Mouse (Mus musculus) neural tube, embryonic 12.5 days (tissue): ENCODE measurements at regions not wholly inside any gene's neighbourhood (a gene's known extent, or its start where the extent isn't known, plus 50 kb on each side); places are given as distances from the start of the nearest gene placed in this dataset.

Experiments used
- ATAC-seq: fragments of 200-750 bp; cut with Nextera tagmentation; 2 replicates; pipeline ENCODE4 v1.8.0; 2017; ENCODE audit warnings: low read depth, mild to moderate bottlenecking, moderate TSS enrichment, moderate library complexity; ENCODE audit not compliant: low FRiP score
- H3K27ac ChIP-seq: fragments of 300-500 bp; sonication (generic); 2 replicates; pipeline ENCODE4 v1.5.1; 2016
- H3K27me3 ChIP-seq: fragments of 300-500 bp; sonication (generic); replicated peaks from 2 replicates; pipeline ENCODE4 v1.6.1; 2016; ENCODE audit warnings: mild to moderate bottlenecking
- H3K36me3 ChIP-seq: fragments of 300-500 bp; sonication (generic); 2 replicates; pipeline ENCODE4 v1.6.1; 2016; ENCODE audit warnings: mild to moderate bottlenecking
- H3K4me1 ChIP-seq: fragments of 300-500 bp; sonication (generic); 2 replicates; pipeline ENCODE4 v1.6.1; 2016
- H3K4me2 ChIP-seq: fragments of 300-500 bp; sonication (generic); replicated peaks from 2 replicates; pipeline ENCODE4 v1.6.1; 2016; ENCODE audit warnings: mild to moderate bottlenecking
- H3K4me3 ChIP-seq: fragments of 300-500 bp; sonication (generic); 2 replicates; pipeline ENCODE4 v1.5.1; 2016
- H3K9ac ChIP-seq: fragments of 300-500 bp; sonication (generic); 2 replicates; pipeline ENCODE4 v1.6.1; 2016; ENCODE audit warnings: mild to moderate bottlenecking
- H3K9me3 ChIP-seq: fragments of 300-500 bp; sonication (generic); 2 replicates; pipeline ENCODE4 v1.6.1; 2016; ENCODE audit warnings: mild to moderate bottlenecking
- WGBS: fragments of 180-500 bp; shearing (Covaris S2); methylation state at CpG from one replicate; pipeline ENCODE4 v1.1.7; 2016; 5-methylcytosine and 5-hydroxymethylcytosine counted together

- 31% methylated on average over 9 of the region's 9 CpGs for WGBS
- no peaks in the 10 kb centered on the region for H3K9me3 ChIP-seq
These were observed 62.0 kb upstream of the Egflam start for GRCm38 (mm10) chr15:7459992-7460820.

GRCm38 (mm10) chr15:7462549-7462948 lies 64.4 kb upstream of the Egflam start:
- H3K4me2 ChIP-seq: no peak overlapping the region
- no peak overlapping the region for H3K9ac ChIP-seq
- ATAC-seq: no peak
- H3K27ac ChIP-seq: no peak overlapping the region
- no peaks in the 10 kb centered on the region for H3K27me3 ChIP-seq
- no peak overlapping the region for H3K4me3 ChIP-seq
- H3K4me1 ChIP-seq: no peaks in the 10 kb centered on the region
- no peaks in the 10 kb centered on the region for H3K9me3 ChIP-seq
- WGBS: 79% methylated on average over 18 of the region's 18 CpGs
- no peaks in the 10 kb centered on the region for H3K36me3 ChIP-seq

More at GRCm38 (mm10) chr15:7459992-7460820, 62.0 kb upstream of the Egflam start:
- Histone ChIP-seq H3K9ac (no peak overlapping the region), H3K36me3 (no peaks in the 10 kb centered on the region), H3K4me1 (no peaks in the 10 kb centered on the region), H3K4me3 (no peak overlapping the region), H3K4me2 (no peak overlapping the region), H3K27ac (no peak overlapping the region), H3K27me3 (no peaks in the 10 kb centered on the region)
- ATAC-seq: peak; percentile 29

- Histone ChIP-seq H3K36me3 (no peaks in the 10 kb centered on the region), H3K27ac (no peak overlapping the region), H3K4me3 (no peak overlapping the region), H3K4me2 (no peak overlapping the region), H3K9me3 (no peaks in the 10 kb centered on the region), H3K9ac (no peak overlapping the region), H3K4me1 (no peaks in the 10 kb centered on the region), H3K27me3 (no peaks in the 10 kb centered on the region)
- ATAC-seq: no peak
- WGBS: 59% methylated on average over 15 of the region's 15 CpGs
These were observed 65.5 kb upstream of the Egflam start for GRCm38 (mm10) chr15:7463444-7464350.

- no peak for ATAC-seq
- Histone ChIP-seq H3K36me3 (no peaks in the 10 kb centered on the region), H3K9me3 (no peaks in the 10 kb centered on the region), H3K4me3 (no peak overlapping the region), H3K4me2 (no peak overlapping the region), H3K27me3 (no peaks in the 10 kb centered on the region), H3K9ac (no peak overlapping the region), H3K27ac (no peak overlapping the region), H3K4me1 (no peaks in the 10 kb centered on the region)
- WGBS: 15% methylated on average over 11 of the region's 11 CpGs
These were observed 82.0 kb upstream of the Egflam start for GRCm38 (mm10) chr15:7480211-7480610.

GRCm38 (mm10) chr15:7480792-7481210 lies 82.6 kb upstream of the Egflam start:
- Histone ChIP-seq H3K4me1 (no peaks in the 10 kb centered on the region), H3K36me3 (no peaks in the 10 kb centered on the region), H3K4me2 (no peak overlapping the region), H3K9ac (no peak overlapping the region), H3K4me3 (no peak overlapping the region), H3K9me3 (no peaks in the 10 kb centered on the region), H3K27ac (no peak overlapping the region), H3K27me3 (no peaks in the 10 kb centered on the region)
- WGBS: 50% methylated on average over 5 of the region's 5 CpGs
- ATAC-seq: no peak

GRCm38 (mm10) chr15:7483686-7484085 lies 85.5 kb upstream of the Egflam start:
- Histone ChIP-seq H3K27ac (no peak overlapping the region), H3K36me3 (no peaks in the 10 kb centered on the region), H3K4me3 (no peak overlapping the region), H3K4me1 (no peaks in the 10 kb centered on the region), H3K9me3 (no peaks in the 10 kb centered on the region), H3K27me3 (no peaks in the 10 kb centered on the region), H3K9ac (no peak overlapping the region), H3K4me2 (no peak overlapping the region)
- no peak for ATAC-seq
- WGBS: 84% methylated on average over 5 of the region's 5 CpGs

GRCm38 (mm10) chr15:7491091-7491490 lies 92.9 kb upstream of the Egflam start:
- Histone ChIP-seq H3K27ac (no peak overlapping the region), H3K4me2 (no peak overlapping the region), H3K4me1 (no peaks in the 10 kb centered on the region), H3K4me3 (no peak overlapping the region), H3K9ac (no peak overlapping the region), H3K9me3 (no peaks in the 10 kb centered on the region), H3K27me3 (no peaks in the 10 kb centered on the region), H3K36me3 (no peaks in the 10 kb centered on the region)
- WGBS: 95% methylated on average over 7 of the region's 7 CpGs
- no peak for ATAC-seq

- Histone ChIP-seq H3K36me3 (no peaks in the 10 kb centered on the region), H3K4me1 (no peaks in the 10 kb centered on the region), H3K27ac (no peak overlapping the region), H3K9ac (no peak overlapping the region), H3K4me2 (no peak overlapping the region), H3K27me3 (no peaks in the 10 kb centered on the region), H3K9me3 (no peaks in the 10 kb centered on the region), H3K4me3 (no peak overlapping the region)
- ATAC-seq: no peak
- WGBS: 88% methylated on average over 10 of the region's 10 CpGs
These were observed 95.0 kb upstream of the Egflam start for GRCm38 (mm10) chr15:7493126-7493669.

GRCm38 (mm10) chr15:7497852-7498251 lies 99.7 kb upstream of the Egflam start:
- H3K4me2 ChIP-seq: no peak overlapping the region
- H3K4me1 ChIP-seq: no peaks in the 10 kb centered on the region
- 91% methylated on average over 4 of the region's 4 CpGs for WGBS

GRCm38 (mm10) chr15:7508535-7508934 lies 110.3 kb upstream of the Egflam start:
- no peak overlapping the region for H3K4me2 ChIP-seq
- H3K9ac ChIP-seq: no peak overlapping the region
- H3K27ac ChIP-seq: no peak overlapping the region
- ATAC-seq: peak; percentile 72
- no peaks in the 10 kb centered on the region for H3K36me3 ChIP-seq
- WGBS: 31% methylated on average over 8 of the region's 8 CpGs
- H3K4me3 ChIP-seq: no peak overlapping the region
- H3K27me3 ChIP-seq: no peaks in the 10 kb centered on the region
- H3K9me3 ChIP-seq: no peaks in the 10 kb centered on the region
- H3K4me1 ChIP-seq: no peaks in the 10 kb centered on the region

More at GRCm38 (mm10) chr15:7497852-7498251, 99.7 kb upstream of the Egflam start:
- H3K9ac ChIP-seq: no peak overlapping the region
- no peak overlapping the region for H3K27ac ChIP-seq
- H3K36me3 ChIP-seq: no peaks in the 10 kb centered on the region
- no peak for ATAC-seq
- no peaks in the 10 kb centered on the region for H3K9me3 ChIP-seq
- H3K27me3 ChIP-seq: no peaks in the 10 kb centered on the region
- no peak overlapping the region for H3K4me3 ChIP-seq

GRCm38 (mm10) chr15:7514743-7515273 lies 116.6 kb upstream of the Egflam start:
- no peak overlapping the region for H3K27ac ChIP-seq
- 85% methylated on average over 13 of the region's 13 CpGs for WGBS
- no peak overlapping the region for H3K4me2 ChIP-seq
- H3K9ac ChIP-seq: no peak overlapping the region
- no peaks in the 10 kb centered on the region for H3K27me3 ChIP-seq
- H3K4me1 ChIP-seq: no peaks in the 10 kb centered on the region
- H3K4me3 ChIP-seq: no peak overlapping the region
- no peaks in the 10 kb centered on the region for H3K9me3 ChIP-seq
- no peaks in the 10 kb centered on the region for H3K36me3 ChIP-seq
- ATAC-seq: no peak

- H3K27me3 ChIP-seq: no peaks in the 10 kb centered on the region
- ATAC-seq: no peak
- H3K4me2 ChIP-seq: no peak overlapping the region
- H3K36me3 ChIP-seq: no peaks in the 10 kb centered on the region
- WGBS: 81% methylated on average over 9 of the region's 9 CpGs
- H3K9me3 ChIP-seq: no peaks in the 10 kb centered on the region
- no peak overlapping the region for H3K9ac ChIP-seq
- H3K27ac ChIP-seq: no peak overlapping the region
- no peak overlapping the region for H3K4me3 ChIP-seq
- H3K4me1 ChIP-seq: no peaks in the 10 kb centered on the region
These were observed 123.4 kb upstream of the Egflam start for GRCm38 (mm10) chr15:7521611-7522010.
